Mouse (Mus musculus): Measurements from ENCODE around the gene Rapgefl1. TPM values are rescaled to one million over a fixed set of nuclear protein-coding genes. Genes with fewer than 3 reads are reported as not detected.

The Rapgefl1 gene
- polyA plus RNA-seq, 1 experiment: 3.5 TPM

GRCm38 (mm10) chr11:98839402-98839801 is 2.8 kb downstream of the Rapgefl1 start:
- no peaks in the 10 kb centered on the region for H3K79me2 ChIP-seq (ENCODE audit: control insufficient read depth, insufficient read depth)
- H3K4me2 ChIP-seq (ENCODE audit: low read depth): peak overlapping the region; percentile 30
- no peak overlapping the region for H3K4me3 ChIP-seq
- no peak overlapping the region for H3ac ChIP-seq (ENCODE audit: control insufficient read depth, insufficient read length)
- no peaks in the 10 kb centered on the region for H3K36me3 ChIP-seq (ENCODE audit: control insufficient read depth, insufficient read depth)
- TF ChIP-seq MAX (IDR thresholded peaks at IDR 0.05; ENCODE audit: low read depth) (no peak), TCF3 (IDR thresholded peaks at IDR 0.05; ENCODE audit: insufficient read length, low read depth) (no peak), CEBPB (IDR thresholded peaks at IDR 0.05; ENCODE audit: insufficient read depth, poor library complexity, severe bottlenecking) (no peak), MYOD1 (IDR thresholded peaks at IDR 0.05; ENCODE audit: control insufficient read depth in 1 of 3, insufficient read length in 2 of 3, low read depth in 2 of 3) (no peak), REST (IDR thresholded peaks at IDR 0.05; ENCODE audit: insufficient read depth, insufficient read length) (no peak), USF1 (IDR thresholded peaks at IDR 0.05; ENCODE audit: low read depth) (no peak), MYOG (IDR thresholded peaks at IDR 0.05; ENCODE audit: control insufficient read depth in 1 of 3, insufficient read depth in 1 of 3, insufficient read length in 2 of 3, low read depth in 2 of 3) (no peak), E2F4 (IDR thresholded peaks at IDR 0.05; ENCODE audit: insufficient read depth) (no peak)
- no peaks in the 10 kb centered on the region for H3K27me3 ChIP-seq (ENCODE audit: control insufficient read depth, insufficient read depth, insufficient read length)

GRCm38 (mm10) chr11:98839897-98840296 is 3.3 kb downstream of the Rapgefl1 start:
- Histone ChIP-seq H3K27me3 (ENCODE audit: control insufficient read depth, insufficient read depth, insufficient read length) (no peaks in the 10 kb centered on the region), H3K4me3 (no peak overlapping the region), H3K79me2 (ENCODE audit: control insufficient read depth, insufficient read depth) (no peaks in the 10 kb centered on the region), H3K4me2 (ENCODE audit: low read depth) (peak overlapping the region; percentile 30), H3ac (ENCODE audit: control insufficient read depth, insufficient read length) (no peak overlapping the region), H3K36me3 (ENCODE audit: control insufficient read depth, insufficient read depth) (no peaks in the 10 kb centered on the region)
- no peak for TF ChIP-seq USF1 (IDR thresholded peaks at IDR 0.05; ENCODE audit: low read depth)
- TF ChIP-seq TCF3 (IDR thresholded peaks at IDR 0.05; ENCODE audit: insufficient read length, low read depth): peak; percentile 96
- TF ChIP-seq TCF12 (IDR thresholded peaks at IDR 0.05; ENCODE audit: insufficient read depth, poor library complexity, severe bottlenecking): peak; percentile 83
- TF ChIP-seq MYOD1 (IDR thresholded peaks at IDR 0.05; ENCODE audit: control insufficient read depth in 1 of 3, insufficient read length in 2 of 3, low read depth in 2 of 3): peak in 2 of 3 experiments; percentile 93 to 98
- TF ChIP-seq MYOG (IDR thresholded peaks at IDR 0.05; ENCODE audit: control insufficient read depth in 1 of 3, insufficient read depth in 1 of 3, insufficient read length in 2 of 3, low read depth in 2 of 3): peak in 2 of 3 experiments; percentile 93 to 96

DNA sequence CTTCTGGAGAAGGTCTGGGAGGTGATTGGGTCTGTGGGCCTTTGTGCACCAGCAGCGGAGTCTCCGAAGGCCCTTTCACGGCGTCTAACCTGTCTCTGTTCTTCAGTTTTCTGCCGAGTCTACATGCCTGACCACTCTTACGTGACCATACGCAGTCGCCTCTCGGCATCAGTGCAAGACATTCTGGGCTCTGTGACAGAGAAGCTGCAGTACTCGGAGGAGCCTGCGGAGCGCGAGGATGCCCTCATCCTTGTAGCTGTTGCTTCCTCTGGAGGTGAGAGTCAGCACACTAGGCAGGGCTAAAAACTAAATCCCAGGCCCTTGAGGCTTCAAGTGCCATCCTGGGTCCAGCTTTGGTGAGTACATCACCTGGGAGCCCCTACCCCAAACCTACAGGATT is 9.4 kb downstream of the Rapgefl1 start:
- Histone ChIP-seq H3ac (ENCODE audit: control insufficient read depth, insufficient read length) (no peak overlapping the region), H3K4me3 (no peak overlapping the region), H3K4me2 (ENCODE audit: low read depth) (no peak overlapping the region)

GRCm38 (mm10) chr11:98846865-98847604 is 10.4 kb downstream of the Rapgefl1 start:
- Histone ChIP-seq H3K79me2 (ENCODE audit: control insufficient read depth, insufficient read depth) (no peaks in the 10 kb centered on the region), H3K4me2 (ENCODE audit: low read depth) (no peak overlapping the region), H3K4me3 (no peak overlapping the region), H3K27me3 (ENCODE audit: control insufficient read depth, insufficient read depth, insufficient read length) (no peaks in the 10 kb centered on the region), H3K36me3 (ENCODE audit: control insufficient read depth, insufficient read depth) (no peaks in the 10 kb centered on the region), H3ac (ENCODE audit: control insufficient read depth, insufficient read length) (no peak overlapping the region)
- TF ChIP-seq CEBPB (IDR thresholded peaks at IDR 0.05; ENCODE audit: insufficient read depth, poor library complexity, severe bottlenecking): no peak
- TF ChIP-seq POLR2AphosphoS2 (IDR thresholded peaks at IDR 0.05; ENCODE audit: insufficient read length, low read depth): no peak
- TF ChIP-seq TCF3 (IDR thresholded peaks at IDR 0.05; ENCODE audit: insufficient read length, low read depth): no peak
- TF ChIP-seq TCF12 (IDR thresholded peaks at IDR 0.05; ENCODE audit: insufficient read depth, poor library complexity, severe bottlenecking): no peak
- no peak for TF ChIP-seq MYOG (IDR thresholded peaks at IDR 0.05; ENCODE audit: control insufficient read depth in 1 of 3, insufficient read depth in 1 of 3, insufficient read length in 2 of 3, low read depth in 2 of 3)
- TF ChIP-seq POLR2A (IDR thresholded peaks at IDR 0.05; ENCODE audit: insufficient read length, low read depth): no peak
- no peak for TF ChIP-seq MYOD1 (IDR thresholded peaks at IDR 0.05; ENCODE audit: control insufficient read depth in 1 of 3, insufficient read length in 2 of 3, low read depth in 2 of 3)
- no peak for TF ChIP-seq REST (IDR thresholded peaks at IDR 0.05; ENCODE audit: insufficient read depth, insufficient read length)
- no peak for TF ChIP-seq SRF (IDR thresholded peaks at IDR 0.05; ENCODE audit: control insufficient read depth, insufficient read length, low read depth)
- TF ChIP-seq USF1 (IDR thresholded peaks at IDR 0.05; ENCODE audit: low read depth): no peak
- TF ChIP-seq E2F4 (IDR thresholded peaks at IDR 0.05; ENCODE audit: insufficient read depth): no peak
- TF ChIP-seq MAX (IDR thresholded peaks at IDR 0.05; ENCODE audit: low read depth): no peak

More for the DNA sequence above, 9.4 kb downstream of the Rapgefl1 start:
- no peaks in the 10 kb centered on the region for H3K79me2 ChIP-seq (ENCODE audit: control insufficient read depth, insufficient read depth)
- TF ChIP-seq POLR2A (IDR thresholded peaks at IDR 0.05; ENCODE audit: insufficient read length, low read depth): no peak
- TF ChIP-seq E2F4 (IDR thresholded peaks at IDR 0.05; ENCODE audit: insufficient read depth): no peak
- no peak for TF ChIP-seq REST (IDR thresholded peaks at IDR 0.05; ENCODE audit: insufficient read depth, insufficient read length)
- TF ChIP-seq MYOG (IDR thresholded peaks at IDR 0.05; ENCODE audit: control insufficient read depth in 1 of 3, insufficient read depth in 1 of 3, insufficient read length in 2 of 3, low read depth in 2 of 3): no peak
- no peak for TF ChIP-seq TCF12 (IDR thresholded peaks at IDR 0.05; ENCODE audit: insufficient read depth, poor library complexity, severe bottlenecking)
- no peak for TF ChIP-seq TCF3 (IDR thresholded peaks at IDR 0.05; ENCODE audit: insufficient read length, low read depth)
- TF ChIP-seq CEBPB (IDR thresholded peaks at IDR 0.05; ENCODE audit: insufficient read depth, poor library complexity, severe bottlenecking): no peak
- no peak for TF ChIP-seq MAX (IDR thresholded peaks at IDR 0.05; ENCODE audit: low read depth)
- no peak for TF ChIP-seq MYOD1 (IDR thresholded peaks at IDR 0.05; ENCODE audit: control insufficient read depth in 1 of 3, insufficient read length in 2 of 3, low read depth in 2 of 3)
- TF ChIP-seq POLR2AphosphoS2 (IDR thresholded peaks at IDR 0.05; ENCODE audit: insufficient read length, low read depth): no peak
- no peak for TF ChIP-seq SRF (IDR thresholded peaks at IDR 0.05; ENCODE audit: control insufficient read depth, insufficient read length, low read depth)
- TF ChIP-seq USF1 (IDR thresholded peaks at IDR 0.05; ENCODE audit: low read depth): no peak
- H3K36me3 ChIP-seq (ENCODE audit: control insufficient read depth, insufficient read depth): no peaks in the 10 kb centered on the region
- no peaks in the 10 kb centered on the region for H3K27me3 ChIP-seq (ENCODE audit: control insufficient read depth, insufficient read depth, insufficient read length)
